Mouse (Mus musculus): ENCODE measurements around the gene Lclat1. TPM values are rescaled to one million over a fixed set of nuclear protein-coding genes. Genes with fewer than 3 reads are reported as not detected.
A peak's percentile ranks its signal among the peaks of the same experiment; 100 is the strongest.

The Lclat1 gene
- total RNA-seq, 2 experiments from 2014 or later = 7.0 to 12.8 TPM

DNA sequence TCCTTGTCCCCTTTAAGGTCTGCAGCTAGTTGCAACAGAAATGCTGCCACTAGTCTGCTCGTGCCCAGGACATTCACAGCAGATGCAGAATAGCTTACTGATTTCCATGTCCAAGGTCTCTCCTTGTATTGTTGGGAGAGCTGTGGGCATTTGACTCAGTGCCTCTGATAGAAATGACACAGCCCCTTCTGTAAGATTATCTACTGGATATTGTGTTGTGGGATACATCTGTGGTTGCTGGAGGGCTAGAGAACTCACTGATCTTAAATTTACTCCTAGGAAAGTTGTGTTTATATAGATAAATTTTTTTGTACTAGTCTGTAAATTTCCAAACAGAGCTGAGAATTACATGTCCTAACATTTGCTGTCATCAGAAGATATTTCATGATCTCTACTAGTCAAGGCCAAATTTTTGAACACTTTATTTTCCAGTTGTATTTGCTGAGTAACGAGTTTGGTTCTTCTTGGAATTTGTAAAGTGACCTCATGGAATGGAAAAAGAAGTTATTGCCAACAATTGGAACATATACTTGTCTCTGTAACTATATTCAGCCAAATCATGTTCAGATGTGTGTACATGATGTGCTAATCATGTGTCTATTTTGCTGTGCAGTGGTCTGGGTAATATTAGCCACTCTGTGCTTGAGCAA is 87.4 kb downstream of the Lclat1 start:
- ATAC-seq (ENCODE audit: poor library complexity, severe bottlenecking) = no peak

DNA sequence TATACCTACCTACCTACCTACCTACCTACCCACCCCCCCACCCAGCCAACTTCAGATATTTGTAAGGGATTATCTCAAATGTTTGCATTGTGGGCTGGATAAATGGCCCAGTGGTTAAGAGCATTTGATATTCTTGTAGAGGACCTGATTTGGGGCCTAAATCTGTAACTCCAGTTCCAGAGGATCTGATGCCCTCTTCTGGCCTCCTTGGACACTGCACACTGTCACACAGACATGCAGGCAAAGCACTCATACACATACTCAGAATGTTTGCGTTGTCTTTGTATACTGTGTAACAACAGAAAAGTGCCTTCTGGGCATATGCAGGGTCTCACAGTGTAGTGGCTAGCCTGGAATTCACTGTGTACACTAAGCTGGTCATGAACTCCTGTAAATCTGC is 88.4 kb downstream of the Lclat1 start:
- 0 out of 2 replicates have a peak, but pooled peaks have one; percentile 48 for ATAC-seq (ENCODE audit: poor library complexity, severe bottlenecking)

DNA sequence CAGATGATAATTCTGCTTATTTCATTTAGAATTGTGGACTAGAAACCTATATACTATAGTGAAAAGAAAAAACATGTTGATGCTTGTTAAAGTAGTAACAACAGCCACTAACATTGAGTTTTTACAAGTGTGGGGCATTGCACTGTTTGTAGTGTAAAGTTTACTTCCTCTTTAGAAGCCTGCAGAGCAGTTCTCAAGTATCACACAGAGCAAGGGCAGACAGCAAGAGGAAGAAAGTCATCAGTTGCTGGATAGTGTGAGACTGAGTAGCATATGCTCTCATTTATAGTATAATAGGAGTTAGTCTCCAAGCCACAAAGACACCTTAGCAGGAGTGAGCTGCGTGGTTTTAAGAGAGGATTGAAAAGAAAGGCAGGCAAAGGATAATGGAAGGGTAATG is 89.9 kb downstream of the Lclat1 start:
- ATAC-seq (ENCODE audit: poor library complexity, severe bottlenecking) = peak; percentile 43; the same call in 1 of the 2 replicates

DNA sequence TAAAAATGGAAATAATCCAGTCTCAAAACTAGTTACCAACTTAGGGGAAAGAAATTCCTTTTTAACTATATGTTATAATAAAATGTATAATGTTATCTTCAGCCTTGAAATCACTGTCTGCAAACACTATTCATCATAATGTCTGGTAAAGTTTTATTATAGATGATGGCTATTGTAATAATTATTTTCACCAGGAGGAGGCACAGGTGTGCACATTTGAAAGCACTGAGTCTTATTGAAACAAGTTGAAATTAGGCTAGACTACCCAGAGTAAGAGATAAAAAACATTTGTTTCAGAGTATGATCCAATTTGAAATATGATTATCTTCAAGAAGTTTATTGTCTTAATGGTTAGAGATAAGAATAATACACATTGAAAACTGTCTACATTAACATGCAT is 91.6 kb downstream of the Lclat1 start:
- ATAC-seq (ENCODE audit: poor library complexity, severe bottlenecking) = no peak

DNA sequence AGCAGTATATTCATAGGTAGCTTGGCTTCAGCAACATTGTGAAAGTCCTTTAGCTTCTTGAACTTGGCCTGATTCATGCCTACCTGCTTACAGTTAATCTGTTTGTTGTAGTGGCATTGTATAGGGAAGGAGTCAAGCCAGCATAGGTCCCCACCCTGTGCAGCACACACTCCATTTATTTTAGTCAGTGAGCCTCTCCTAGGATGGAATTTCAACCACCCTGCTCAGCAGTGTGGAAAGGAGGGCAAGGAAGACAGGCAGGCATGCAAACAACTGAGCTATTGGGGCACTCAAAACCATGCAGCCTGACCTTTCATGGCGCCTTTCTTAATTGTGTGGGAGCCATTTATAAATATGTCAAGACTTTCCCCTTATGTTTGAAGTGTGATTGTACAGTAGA is 92.6 kb downstream of the Lclat1 start:
- no peak for ATAC-seq (ENCODE audit: poor library complexity, severe bottlenecking)

DNA sequence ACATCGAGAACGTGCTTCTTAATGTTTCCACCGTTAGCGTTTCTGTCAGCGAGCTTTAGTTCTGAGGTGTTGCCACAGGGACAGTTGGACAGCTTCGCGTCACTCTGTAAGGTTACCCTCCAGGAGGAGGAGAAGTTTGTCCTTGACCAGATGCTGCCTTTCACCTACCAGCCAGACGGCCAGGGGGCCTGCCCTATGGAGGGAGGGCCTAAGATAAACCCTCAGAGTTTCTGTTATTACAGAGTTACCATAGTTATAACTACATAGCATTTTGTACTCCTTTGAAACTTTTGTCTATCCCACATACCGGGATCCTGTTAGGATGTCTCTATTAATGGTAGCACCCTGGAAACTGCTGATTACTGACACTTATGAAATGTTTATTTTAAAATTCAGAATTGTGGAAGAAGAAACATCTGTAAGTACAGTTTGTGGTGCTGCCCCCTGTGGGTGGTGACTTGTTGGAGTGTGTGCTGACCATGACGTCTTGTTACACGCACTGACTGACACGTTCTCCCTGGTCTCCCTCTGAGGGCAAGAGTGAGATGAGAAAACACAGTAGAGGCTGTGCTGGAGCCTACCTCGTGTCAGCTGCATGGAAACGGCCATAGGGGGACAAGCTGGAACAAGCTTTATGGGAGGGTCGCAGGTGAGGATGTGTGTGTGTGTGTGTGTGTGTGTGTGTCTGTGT is 96.0 kb downstream of the Lclat1 start:
- ATAC-seq (ENCODE audit: poor library complexity, severe bottlenecking) = no peak

DNA sequence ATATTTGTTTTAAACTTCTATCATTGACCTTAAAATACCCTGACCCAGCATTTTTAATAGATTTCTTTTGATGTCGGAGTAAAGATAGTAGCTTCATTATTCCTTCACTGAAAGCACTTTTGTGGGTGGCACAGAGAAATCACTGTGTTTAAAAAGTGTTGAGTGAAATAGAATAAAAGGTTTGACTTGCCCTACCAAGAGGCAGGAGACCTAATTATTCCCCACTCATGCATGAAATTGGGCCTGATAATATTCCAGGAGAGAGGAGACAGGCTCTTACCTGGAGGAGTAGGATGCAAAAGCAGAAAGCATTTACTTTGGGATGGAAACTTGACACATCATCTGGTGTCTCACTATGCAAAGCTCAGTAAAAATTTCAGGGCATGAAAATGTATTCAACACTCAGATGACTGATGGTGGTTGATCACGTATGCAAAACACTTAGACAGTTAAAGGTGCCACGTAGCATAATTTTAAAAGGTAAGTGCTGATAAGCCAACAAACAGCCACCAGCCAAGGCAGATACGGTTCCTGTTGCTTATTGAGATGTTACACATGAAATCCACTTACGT is 103.3 kb downstream of the Lclat1 start:
- no peak for ATAC-seq (ENCODE audit: poor library complexity, severe bottlenecking)

DNA sequence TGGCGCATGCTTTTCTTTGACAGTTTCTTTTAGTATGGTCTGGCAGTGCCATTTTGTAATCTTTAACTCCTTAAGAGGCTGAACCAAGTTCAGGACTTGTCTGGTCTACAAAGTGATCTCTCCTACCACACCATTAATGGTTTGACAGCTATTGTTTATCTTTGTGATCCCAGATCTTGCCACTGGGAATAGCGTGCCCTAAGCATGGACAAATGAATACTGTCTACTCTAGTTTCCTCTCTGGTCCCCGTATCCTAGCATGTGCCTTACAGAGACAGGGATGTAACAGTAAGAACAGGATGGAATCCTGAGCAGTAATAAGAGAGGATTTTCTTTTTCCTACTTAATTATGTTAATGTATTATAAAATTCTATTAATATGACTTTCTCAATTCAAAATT is 105.0 kb downstream of the Lclat1 start:
- ATAC-seq (ENCODE audit: poor library complexity, severe bottlenecking) = no peak

DNA sequence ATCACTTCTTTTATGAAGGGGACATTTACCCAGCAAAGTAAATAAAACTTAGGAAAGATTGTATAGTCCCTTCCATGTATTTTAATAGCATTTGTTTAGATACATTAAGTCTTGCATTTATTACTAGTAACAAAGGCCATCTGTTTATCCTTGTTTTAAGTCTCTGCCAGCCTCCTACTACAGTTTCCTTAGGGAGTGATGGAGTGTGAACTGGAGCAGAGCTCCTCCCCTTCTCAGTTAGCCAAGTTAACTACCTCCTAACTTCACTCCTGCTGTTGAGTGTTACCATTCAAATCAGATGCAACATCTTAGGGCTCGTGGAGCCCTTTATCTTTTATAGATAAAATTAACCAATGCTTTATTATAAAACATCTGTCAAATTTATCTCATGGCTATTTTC is 105.4 kb downstream of the Lclat1 start:
- no peak for ATAC-seq (ENCODE audit: poor library complexity, severe bottlenecking)

DNA sequence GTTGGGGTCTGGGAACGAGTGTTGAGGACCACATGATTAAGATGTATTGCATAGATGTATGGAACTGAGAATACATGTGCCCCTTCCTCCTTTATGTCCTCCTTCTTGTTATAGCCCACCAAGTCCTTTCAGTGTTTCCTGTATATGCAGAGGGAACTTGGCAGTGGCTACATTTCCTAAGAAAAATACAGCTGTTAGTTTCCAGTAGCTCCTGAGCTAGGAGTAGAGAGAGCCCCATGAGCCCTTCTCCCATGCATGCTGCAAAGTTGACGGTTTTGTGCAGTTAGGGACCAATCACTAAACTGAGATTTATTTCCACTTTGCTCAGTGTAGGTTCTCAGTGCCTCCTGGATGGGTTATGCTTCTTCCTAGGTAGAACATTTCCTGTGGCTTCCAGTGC is 105.9 kb downstream of the Lclat1 start:
- ATAC-seq (ENCODE audit: poor library complexity, severe bottlenecking) = no peak

DNA sequence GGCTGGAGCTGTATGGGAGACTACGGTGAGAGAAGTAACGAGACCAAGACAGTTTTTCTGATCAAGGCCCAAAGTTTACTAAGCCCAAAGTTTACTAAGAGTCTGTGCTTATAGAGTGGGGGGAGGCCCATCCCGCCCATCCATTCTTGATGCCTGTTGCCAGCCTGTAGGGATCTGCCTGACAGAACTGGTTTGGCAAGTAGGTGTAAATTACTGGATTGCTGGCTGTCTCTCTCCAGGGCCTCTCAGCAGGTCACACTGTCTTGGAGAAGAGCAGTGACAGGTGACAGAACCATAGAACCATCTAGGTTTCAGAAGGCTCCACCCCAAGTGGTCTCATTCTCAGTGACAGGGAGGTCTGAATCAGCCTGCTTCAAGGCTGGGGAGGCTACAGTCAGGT is 109.5 kb downstream of the Lclat1 start:
- no peak for ATAC-seq (ENCODE audit: poor library complexity, severe bottlenecking)

DNA sequence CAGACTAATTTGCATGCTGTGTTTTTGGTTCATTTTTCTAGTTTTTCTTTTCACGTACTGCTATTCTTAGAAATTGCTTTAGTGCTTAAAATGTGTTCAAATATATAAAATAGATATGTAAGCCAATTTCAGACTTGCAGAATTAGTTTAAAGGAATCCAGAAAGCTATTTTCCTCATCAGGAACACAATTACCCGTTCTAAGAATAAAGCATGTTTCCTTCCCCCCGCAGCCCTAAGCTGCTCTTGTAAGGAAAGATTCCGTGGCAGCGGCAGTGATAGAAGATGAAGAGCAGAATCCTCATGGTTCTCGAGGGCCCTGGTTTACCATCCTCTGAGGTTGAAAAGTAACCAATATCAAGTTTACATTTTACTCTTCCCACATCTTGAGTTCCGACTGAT is 113.0 kb downstream of the Lclat1 start:
- no peak for ATAC-seq (ENCODE audit: poor library complexity, severe bottlenecking)

DNA sequence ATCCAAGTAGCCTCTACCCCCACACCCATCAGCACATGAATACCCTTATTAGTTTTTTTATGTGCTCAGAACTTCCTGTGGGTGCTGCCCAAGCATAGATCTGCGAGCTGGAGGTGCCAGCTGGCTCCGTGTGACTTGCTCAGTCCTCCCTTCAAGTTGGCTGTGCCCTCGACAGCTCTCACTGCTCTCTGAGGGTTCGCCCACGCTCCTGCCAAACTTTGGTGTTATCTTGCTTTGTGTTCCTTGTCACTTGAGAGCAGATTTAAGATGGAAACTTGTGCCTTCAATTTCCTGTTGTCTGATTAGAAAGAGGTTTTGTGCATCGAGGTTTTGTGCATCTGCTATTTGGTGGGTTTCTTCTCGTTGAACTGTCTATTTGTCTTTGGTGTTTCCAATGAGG is 114.3 kb downstream of the Lclat1 start:
- ATAC-seq (ENCODE audit: poor library complexity, severe bottlenecking) = no peak

DNA sequence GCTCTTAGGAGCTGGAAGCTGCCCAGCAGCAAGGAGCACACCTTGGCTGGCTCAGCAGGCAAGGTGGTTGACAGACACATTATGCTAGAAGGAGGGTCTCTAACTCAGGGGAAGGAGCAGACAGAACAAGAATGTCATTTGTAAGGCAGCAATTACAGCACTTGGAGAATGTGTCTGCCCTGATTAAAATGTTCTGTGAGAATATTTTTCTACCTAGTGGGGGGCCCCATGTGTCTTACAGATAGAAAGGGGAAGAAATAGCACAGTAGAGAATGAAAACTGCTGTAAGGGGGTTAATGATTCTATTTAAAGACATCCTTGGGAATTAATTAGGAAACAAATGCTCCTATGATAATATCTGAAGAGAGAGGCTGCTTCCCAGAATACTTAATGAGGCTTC is 117.7 kb downstream of the Lclat1 start:
- no peak for ATAC-seq (ENCODE audit: poor library complexity, severe bottlenecking)

DNA sequence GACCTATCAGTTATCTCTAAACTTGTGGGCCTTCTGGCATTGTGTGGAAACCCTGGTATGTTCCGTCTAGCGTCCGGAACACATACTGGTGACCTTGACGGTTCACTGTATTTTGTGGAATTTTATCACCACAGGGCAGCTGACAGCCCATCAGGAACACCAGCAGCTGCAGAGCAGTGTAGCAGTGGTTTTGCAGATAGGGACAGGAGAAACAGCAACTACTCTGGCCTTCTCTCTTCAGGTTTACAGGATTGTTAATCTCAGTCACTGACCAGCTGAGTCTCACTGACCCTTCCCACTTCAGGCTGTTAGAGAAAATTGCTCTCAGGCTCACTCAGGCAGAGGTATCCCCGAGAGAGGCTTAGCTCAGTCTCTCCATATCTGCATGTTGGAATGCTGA is 118.2 kb downstream of the Lclat1 start:
- no peak for ATAC-seq (ENCODE audit: poor library complexity, severe bottlenecking)

DNA sequence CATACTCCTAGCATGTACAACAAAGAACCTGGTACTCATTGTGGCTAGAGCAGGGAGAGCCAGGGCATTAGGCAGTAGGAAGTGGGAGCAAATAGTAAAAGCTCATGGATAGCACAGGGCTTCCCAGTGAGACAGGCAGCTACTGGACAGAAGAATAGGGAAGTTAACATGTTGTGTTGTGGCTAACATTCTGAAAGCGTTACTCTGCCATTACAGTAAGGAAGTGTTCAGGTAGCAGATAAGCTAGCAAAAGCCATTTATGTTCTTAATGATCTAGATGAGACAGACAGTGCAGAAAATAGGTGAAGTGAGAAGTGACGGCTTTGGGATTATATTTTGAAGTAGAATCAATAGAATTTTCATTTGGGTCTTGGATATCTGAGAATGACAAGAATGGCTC is 118.8 kb downstream of the Lclat1 start:
- ATAC-seq (ENCODE audit: poor library complexity, severe bottlenecking) = peak; percentile 69

DNA sequence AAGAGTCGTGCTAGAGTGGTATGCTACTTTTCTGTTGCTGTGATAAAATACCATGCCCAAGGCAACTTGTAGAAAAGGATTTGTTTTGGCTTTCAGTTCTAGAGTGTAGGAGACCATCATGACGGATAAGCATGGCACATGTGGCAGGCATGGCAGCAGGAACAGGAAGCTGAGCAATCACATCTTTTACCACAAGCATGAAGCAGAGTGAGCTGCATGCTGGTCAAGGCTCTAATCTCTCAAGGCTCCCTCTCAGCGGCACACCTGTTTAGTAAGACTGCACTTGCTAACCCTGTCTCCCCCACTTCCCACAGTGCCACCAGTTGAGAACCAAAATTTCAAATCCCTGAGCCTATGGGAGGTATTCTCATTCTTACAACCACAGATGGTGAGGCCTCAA is 119.6 kb downstream of the Lclat1 start:
- peak; percentile 54 for ATAC-seq (ENCODE audit: poor library complexity, severe bottlenecking)

DNA sequence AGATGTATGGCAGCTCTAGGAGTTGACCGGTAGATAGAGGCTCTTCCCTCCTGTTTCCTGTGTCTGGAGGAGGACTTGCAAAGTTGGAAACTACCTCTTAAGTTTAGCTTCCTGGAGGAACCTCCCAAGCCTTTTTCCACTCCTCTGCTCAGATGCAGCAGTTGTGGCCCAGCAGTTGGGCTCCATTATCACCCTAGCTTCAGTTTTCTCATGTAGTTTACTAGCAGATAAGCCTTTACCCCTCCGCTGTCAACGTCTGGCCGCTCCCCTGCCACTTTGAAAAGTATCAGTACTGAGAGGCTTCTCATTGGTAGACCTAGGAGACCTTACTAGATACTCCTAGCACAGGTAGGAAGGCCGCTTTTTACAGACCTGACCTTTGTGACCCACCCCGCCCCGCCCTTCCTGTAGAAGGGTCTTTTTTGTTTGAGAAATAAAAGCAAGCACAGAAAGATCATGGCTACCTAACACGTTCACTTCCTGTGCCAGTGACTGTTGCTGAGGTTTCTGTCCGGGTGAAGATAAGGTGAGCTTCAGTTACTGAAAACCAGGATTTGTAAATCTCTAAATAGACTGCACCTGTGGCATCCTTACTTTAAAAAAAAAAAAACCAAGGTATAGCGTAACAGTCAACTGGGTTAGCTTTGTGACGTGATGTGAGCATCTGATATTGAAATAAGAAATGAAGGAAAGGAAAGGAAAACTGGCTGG is 121.8 kb downstream of the Lclat1 start:
- no peak for ATAC-seq (ENCODE audit: poor library complexity, severe bottlenecking)

DNA sequence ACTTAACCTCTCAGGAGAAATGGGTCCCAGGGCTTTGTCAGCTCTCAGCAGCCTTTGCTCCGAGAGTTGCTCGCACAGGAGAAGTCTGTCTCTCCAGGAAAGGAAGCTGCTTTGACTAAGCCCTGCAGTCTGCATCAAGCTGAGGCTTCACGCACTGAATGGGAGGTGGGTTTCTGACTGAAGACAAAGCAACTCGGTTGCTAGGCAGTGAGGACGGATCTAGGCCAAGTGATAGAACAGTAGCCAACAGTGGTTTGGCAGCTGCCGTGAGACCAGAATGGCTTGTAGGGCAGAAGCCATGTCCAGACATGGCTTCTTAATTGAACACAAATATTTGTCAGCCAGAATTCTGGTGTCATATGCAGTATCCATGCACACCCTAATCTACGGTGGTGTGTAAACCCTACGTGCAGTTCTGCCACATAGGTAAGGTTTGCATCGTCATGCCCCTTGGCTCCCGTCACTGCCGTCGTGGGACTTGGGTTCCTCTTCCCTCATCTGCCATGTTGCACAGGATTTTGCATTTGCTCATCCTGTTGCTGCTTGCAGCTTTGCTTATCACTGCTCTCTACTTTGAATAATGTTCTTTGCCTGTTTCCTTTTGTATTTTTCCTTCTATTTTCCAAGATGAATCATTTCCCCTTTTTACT is 122.7 kb downstream of the Lclat1 start:
- ATAC-seq (ENCODE audit: poor library complexity, severe bottlenecking) = peak; percentile 66

DNA sequence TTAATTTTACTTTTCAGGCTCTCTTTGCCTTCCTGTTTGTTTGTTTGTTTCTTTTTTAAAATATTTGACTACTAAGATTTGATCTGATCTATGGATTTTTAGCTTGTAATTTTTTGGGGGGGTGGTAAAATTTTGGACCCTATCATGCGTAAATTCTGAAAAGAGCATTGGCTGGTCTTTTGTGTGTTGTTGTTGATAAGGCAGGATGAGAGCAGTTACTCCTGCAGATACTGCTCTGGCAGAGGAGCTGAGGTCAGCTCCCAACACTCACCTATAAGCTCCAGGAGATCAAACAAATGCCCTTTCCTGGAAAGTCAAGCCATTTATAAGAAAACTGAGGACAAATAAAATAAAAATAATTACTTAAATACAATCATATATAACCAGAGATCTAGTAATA is 123.6 kb downstream of the Lclat1 start:
- no peak for ATAC-seq (ENCODE audit: poor library complexity, severe bottlenecking)

DNA sequence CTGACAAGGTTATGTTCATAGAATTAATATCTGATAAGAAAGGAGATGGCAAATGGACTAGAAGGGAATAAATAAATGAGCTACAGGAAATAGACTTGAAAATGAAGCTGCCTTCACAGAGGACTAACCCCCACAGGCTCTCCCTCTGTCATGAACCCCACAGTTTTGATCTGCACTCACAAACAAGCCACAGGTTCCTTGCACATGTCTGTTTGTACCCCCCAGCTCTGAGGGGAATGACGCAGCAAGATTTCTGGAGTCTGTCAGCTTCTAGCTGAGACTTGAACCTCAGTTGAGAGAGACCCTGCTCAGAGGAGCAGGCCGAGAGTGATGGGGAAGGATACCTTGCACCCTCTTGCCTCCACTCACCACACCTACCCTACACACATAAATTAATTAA is 124.8 kb downstream of the Lclat1 start:
- ATAC-seq (ENCODE audit: poor library complexity, severe bottlenecking) = no peak
